Mouse (Mus musculus): ENCODE measurements around the gene Smcr8. TPM values are rescaled to one million over a fixed set of nuclear protein-coding genes. Genes with fewer than 3 reads are reported as not detected.
A peak's percentile ranks its signal among the peaks of the same experiment; 100 is the strongest.

Smcr8 gene
- total RNA-seq (2014; rRNA removed) (14.6 and 15.2 TPM in 2 replicates), polyA plus RNA-seq (2015; fragmentation: Nextera tagmentation; extraction: Ambion mirVana) (3.1 TPM in 2 replicates)

- H3K4me3 ChIP-seq (ENCODE audit: low read length) = peak within 1 kb of the TSS; percentile 77
- DNase-seq (ENCODE audit: low spot score) = peak; percentile 95
- peak; percentile 99 for ATAC-seq
- H3K9me3 ChIP-seq (ENCODE audit: low read length) = no peaks in the 10 kb centered on the region
- no peak for TF ChIP-seq CTCF (IDR thresholded peaks at IDR 0.05; ENCODE audit: low read depth)
- peaks cover 55% of the 10 kb centered on the region for H3K4me1 ChIP-seq (ENCODE audit: insufficient read depth, low read length)
- H3K9ac ChIP-seq (replicated peaks; ENCODE audit: low read length) = peak within 1 kb of the TSS; percentile 73
- no peaks in the 10 kb centered on the region for H3K36me3 ChIP-seq (ENCODE audit: insufficient read depth, low read length)
- WGBS = under 1% methylated on average over 62 of the region's 62 CpGs
- no peaks in the 10 kb centered on the region for H3K27me3 ChIP-seq (ENCODE audit: insufficient read depth, low read length)
- H3K27ac ChIP-seq = peak within 1 kb of the TSS; percentile 80
- H3K4me2 ChIP-seq (ENCODE audit: low read depth, low read length) = peak within 1 kb of the TSS; percentile 93
Measured at GRCm38 (mm10) chr11:60776829-60777740, at the start of gene Smcr8, which contains the start of gene Top3a. TSS of gene Smcr8 (plus strand) at chr11:60777524. TSS of gene Top3a (minus strand) at chr11:60777365.

- Histone ChIP-seq H3K4me2 (ENCODE audit: low read depth, low read length) (peak within 1 kb of the TSS; percentile 72), H3K27me3 (ENCODE audit: insufficient read depth, low read length) (no peaks in the 10 kb centered on the region), H3K36me3 (ENCODE audit: insufficient read depth, low read length) (peaks cover 32% of the 10 kb centered on the region), H3K9me3 (ENCODE audit: low read length) (no peaks in the 10 kb centered on the region), H3K4me1 (ENCODE audit: insufficient read depth, low read length) (peaks cover 14% of the 10 kb centered on the region), H3K9ac (replicated peaks; ENCODE audit: low read length) (peak within 1 kb of the TSS; percentile 85), H3K27ac (peak within 1 kb of the TSS; percentile 92), H3K4me3 (ENCODE audit: low read length) (peak within 1 kb of the TSS; percentile 91)
- WGBS = under 1% methylated on average over 44 of the region's 44 CpGs
- no peak for TF ChIP-seq CTCF (IDR thresholded peaks at IDR 0.05; ENCODE audit: low read depth)
- ATAC-seq (peak; percentile 96), DNase-seq (ENCODE audit: low spot score) (peak; percentile 98)
Measured at GRCm38 (mm10) chr11:60728260-60728761, 49.0 kb upstream of the Smcr8 start, which contains the start of gene Mief2. TSS of gene Mief2 (plus strand) at chr11:60728398.

- WGBS = 68% methylated on average over 6 of the region's 6 CpGs
- ATAC-seq = no peak
- H3K4me1 ChIP-seq (ENCODE audit: insufficient read depth, low read length) = peaks cover 14% of the 10 kb centered on the region
- no peaks in the 10 kb centered on the region for H3K9me3 ChIP-seq (ENCODE audit: low read length)
- H3K27ac ChIP-seq = no peak overlapping the region
- no peaks in the 10 kb centered on the region for H3K27me3 ChIP-seq (ENCODE audit: insufficient read depth, low read length)
- peak overlapping the region; percentile 91 for H3K4me3 ChIP-seq (ENCODE audit: low read length)
- peak overlapping the region; percentile 72 for H3K4me2 ChIP-seq (ENCODE audit: low read depth, low read length)
- peak overlapping the region; percentile 85 for H3K9ac ChIP-seq (replicated peaks; ENCODE audit: low read length)
- TF ChIP-seq CTCF (IDR thresholded peaks at IDR 0.05; ENCODE audit: low read depth) = no peak
- H3K36me3 ChIP-seq (ENCODE audit: insufficient read depth, low read length) = peaks cover 23% of the 10 kb centered on the region
- DNase-seq (ENCODE audit: low spot score) = no peak
Measured at GRCm38 (mm10) chr11:60729217-60729641, 48.1 kb upstream of the Smcr8 start.

- 0 out of 2 replicates have a peak overlapping the region, but pooled peaks have one; percentile 2 for H3K9ac ChIP-seq (replicated peaks; ENCODE audit: low read length)
- DNase-seq (ENCODE audit: low spot score) = no peak
- H3K36me3 ChIP-seq (ENCODE audit: insufficient read depth, low read length) = peaks cover 19% of the 10 kb centered on the region
- peaks cover 14% of the 10 kb centered on the region for H3K4me1 ChIP-seq (ENCODE audit: insufficient read depth, low read length)
- no peak overlapping the region for H3K4me2 ChIP-seq (ENCODE audit: low read depth, low read length)
- no peak overlapping the region for H3K4me3 ChIP-seq (ENCODE audit: low read length)
- no peak overlapping the region for H3K27ac ChIP-seq
- H3K27me3 ChIP-seq (ENCODE audit: insufficient read depth, low read length) = no peaks in the 10 kb centered on the region
- 87% methylated on average over 9 of the region's 9 CpGs for WGBS
- TF ChIP-seq CTCF (IDR thresholded peaks at IDR 0.05; ENCODE audit: low read depth) = no peak
- no peaks in the 10 kb centered on the region for H3K9me3 ChIP-seq (ENCODE audit: low read length)
- no peak for ATAC-seq
Measured at GRCm38 (mm10) chr11:60730169-60730568, 47.2 kb upstream of the Smcr8 start.

GRCm38 (mm10) chr11:60731251-60731650 lies 46.1 kb upstream of the Smcr8 start:
- Histone ChIP-seq H3K9me3 (ENCODE audit: low read length) (no peaks in the 10 kb centered on the region), H3K4me3 (ENCODE audit: low read length) (no peak overlapping the region), H3K27me3 (ENCODE audit: insufficient read depth, low read length) (no peaks in the 10 kb centered on the region), H3K36me3 (ENCODE audit: insufficient read depth, low read length) (peaks cover 19% of the 10 kb centered on the region), H3K9ac (replicated peaks; ENCODE audit: low read length) (no peak overlapping the region), H3K27ac (no peak overlapping the region), H3K4me2 (ENCODE audit: low read depth, low read length) (no peak overlapping the region), H3K4me1 (ENCODE audit: insufficient read depth, low read length) (peaks cover 14% of the 10 kb centered on the region)
- DNase-seq (ENCODE audit: low spot score) (no peak), ATAC-seq (no peak)
- TF ChIP-seq CTCF (IDR thresholded peaks at IDR 0.05; ENCODE audit: low read depth) = no peak
- 92% methylated on average over 14 of the region's 14 CpGs for WGBS

- no peak overlapping the region for H3K27ac ChIP-seq
- no peaks in the 10 kb centered on the region for H3K27me3 ChIP-seq (ENCODE audit: insufficient read depth, low read length)
- WGBS = 88% methylated on average over 2 of the region's 2 CpGs
- no peak for DNase-seq (ENCODE audit: low spot score)
- peaks cover 19% of the 10 kb centered on the region for H3K36me3 ChIP-seq (ENCODE audit: insufficient read depth, low read length)
- no peak overlapping the region for H3K4me3 ChIP-seq (ENCODE audit: low read length)
- TF ChIP-seq CTCF (IDR thresholded peaks at IDR 0.05; ENCODE audit: low read depth) = no peak
- no peaks in the 10 kb centered on the region; the same call in 1 of the 2 replicates for H3K4me1 ChIP-seq (ENCODE audit: insufficient read depth, low read length)
- H3K4me2 ChIP-seq (ENCODE audit: low read depth, low read length) = no peak overlapping the region
- ATAC-seq = no peak
- H3K9me3 ChIP-seq (ENCODE audit: low read length) = no peaks in the 10 kb centered on the region
- H3K9ac ChIP-seq (replicated peaks; ENCODE audit: low read length) = no peak overlapping the region
Measured at GRCm38 (mm10) chr11:60734206-60734605, 43.1 kb upstream of the Smcr8 start.

All from hindbrain, postnatal 0 days (tissue).